Mouse (Mus musculus) MN1 (cell line): ENCODE measurements around the gene Sectm1b.
A peak's percentile ranks its signal among the peaks of the same experiment; 100 is the strongest.
"Not testable (repeated sequence)": the region's sequence is repeated elsewhere in the genome, so short reads cannot be mapped to it uniquely, and the experiment has no call there.

Experiments
- DNase-seq: peaks from one replicate; pipeline ENCODE4 v3.0.0-alpha.2; 2016; ENCODE audit warnings: low spot score

Sectm1b gene

DNA sequence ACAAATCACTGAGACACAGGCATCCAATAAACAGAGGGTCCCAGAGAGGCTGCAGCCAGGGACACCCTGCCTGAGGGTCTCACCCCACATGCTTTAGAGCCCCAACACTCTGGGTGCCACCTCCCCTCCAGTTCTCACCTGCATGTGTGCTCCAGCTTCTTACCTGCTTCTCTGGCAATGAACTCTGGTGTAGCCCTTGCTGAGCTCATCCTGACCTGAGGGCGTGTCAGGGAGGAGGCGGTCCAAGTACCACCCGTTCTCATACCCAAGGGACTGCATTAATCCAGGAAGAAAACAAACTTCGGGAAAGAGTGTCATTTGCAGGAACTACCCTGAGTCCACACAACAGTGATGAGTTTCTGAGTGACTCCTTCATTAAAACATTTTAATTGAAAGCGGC lies at the start of gene Sectm1b:
TSS of gene Sectm1b (minus strand) at position 191 of the 400 bp plus-strand sequence.
- DNase-seq: no peak

DNA sequence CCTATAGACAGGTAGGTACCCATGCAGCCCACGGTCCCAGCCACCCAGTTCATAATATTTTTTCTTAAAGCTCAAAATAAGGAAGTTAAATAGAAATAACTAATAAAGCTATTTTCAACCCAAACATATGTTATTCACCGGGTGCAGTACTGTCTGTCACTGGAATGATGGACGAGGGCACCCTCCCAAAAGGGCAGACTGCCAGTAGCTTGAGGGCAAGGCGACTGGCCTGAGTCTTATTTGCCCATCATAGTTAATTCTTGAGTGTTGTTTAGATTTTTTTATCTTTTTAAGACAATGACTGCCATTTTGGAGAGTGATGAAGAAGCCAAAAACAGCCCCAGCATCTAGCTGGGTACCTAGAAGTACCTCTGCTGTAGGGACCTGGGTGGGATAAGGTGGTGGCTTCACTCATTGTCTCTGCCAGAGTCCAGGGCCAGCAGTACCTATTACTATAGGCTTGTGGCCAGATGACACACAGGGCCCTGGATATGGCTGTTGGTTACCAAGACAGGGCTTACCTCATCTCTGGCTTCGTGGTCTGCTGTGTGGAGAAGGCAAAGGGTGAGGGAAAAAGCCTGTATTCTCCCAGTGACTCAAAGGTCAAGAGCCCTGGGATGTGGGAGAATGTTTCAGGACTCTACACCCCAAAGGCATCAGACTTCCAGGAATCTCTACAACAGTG lies 48.9 kb upstream of the Sectm1b start:
- DNase-seq: no peak

DNA sequence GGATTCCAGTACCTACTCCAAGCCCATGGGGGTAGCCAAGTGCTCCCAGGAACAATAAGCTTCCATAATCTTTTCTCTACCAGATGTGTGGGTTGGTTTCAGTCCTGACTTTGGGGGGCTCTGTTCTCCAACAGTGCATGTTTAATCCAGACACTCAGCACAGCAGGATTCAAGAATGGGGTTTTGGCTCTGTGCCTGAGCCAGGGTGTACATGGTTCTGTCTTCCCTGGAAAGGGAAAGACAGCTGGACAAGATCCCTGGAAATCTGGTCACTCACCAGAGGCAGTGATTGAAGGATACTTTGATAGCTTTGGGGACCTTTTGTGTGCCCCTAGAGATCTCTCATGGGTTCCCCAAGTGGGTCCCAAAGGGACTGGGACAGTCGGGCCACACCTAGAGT lies 48.2 kb upstream of the Sectm1b start:
- no peak for DNase-seq

- DNase-seq: no peak
These were observed 47.7 kb upstream of the Sectm1b start for GRCm38 (mm10) chr11:121111051-121111450.

GRCm38 (mm10) chr11:121109986-121110385 lies 46.6 kb upstream of the Sectm1b start:
- peak; percentile 93 for DNase-seq

DNA sequence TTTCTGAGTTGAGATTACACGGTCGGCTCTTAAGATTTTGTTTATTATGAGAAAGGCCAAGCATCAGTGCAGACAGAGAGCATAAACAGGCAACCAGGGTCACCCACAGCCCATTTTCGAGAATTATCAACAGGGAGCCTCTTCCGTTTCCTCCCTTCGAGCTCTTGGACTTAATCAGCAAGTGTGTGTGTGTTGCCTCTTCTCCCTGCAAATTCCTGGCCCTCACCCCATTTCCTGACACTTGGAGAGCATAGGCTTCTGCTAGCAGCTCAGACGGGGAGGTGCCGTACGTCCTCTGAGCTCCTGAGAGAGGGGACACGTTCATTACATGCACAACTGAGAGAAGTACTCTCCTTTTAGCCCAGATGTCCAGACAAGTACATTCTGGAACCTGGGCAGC lies 44.7 kb upstream of the Sectm1b start:
- DNase-seq: no peak

DNA sequence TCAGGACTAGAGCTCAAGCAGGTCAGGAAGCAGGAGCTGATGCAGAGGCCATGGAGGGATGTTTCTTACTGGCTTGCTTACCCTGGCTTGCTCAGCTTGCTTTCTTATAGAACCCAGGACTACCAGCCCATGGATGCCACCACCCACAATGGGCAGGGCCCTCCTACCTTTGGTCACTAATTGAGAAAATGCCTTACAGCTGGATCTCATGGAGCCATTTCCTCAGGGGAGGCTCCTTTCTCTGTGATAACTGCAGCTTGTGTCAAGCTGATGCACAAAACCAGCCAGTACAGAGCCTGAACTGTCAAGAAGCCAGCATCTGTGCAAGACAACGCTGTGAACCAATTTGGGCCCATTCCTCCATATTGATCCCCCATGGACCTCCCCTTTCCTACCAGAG lies 43.9 kb upstream of the Sectm1b start:
- DNase-seq: not testable (repeated sequence)

DNA sequence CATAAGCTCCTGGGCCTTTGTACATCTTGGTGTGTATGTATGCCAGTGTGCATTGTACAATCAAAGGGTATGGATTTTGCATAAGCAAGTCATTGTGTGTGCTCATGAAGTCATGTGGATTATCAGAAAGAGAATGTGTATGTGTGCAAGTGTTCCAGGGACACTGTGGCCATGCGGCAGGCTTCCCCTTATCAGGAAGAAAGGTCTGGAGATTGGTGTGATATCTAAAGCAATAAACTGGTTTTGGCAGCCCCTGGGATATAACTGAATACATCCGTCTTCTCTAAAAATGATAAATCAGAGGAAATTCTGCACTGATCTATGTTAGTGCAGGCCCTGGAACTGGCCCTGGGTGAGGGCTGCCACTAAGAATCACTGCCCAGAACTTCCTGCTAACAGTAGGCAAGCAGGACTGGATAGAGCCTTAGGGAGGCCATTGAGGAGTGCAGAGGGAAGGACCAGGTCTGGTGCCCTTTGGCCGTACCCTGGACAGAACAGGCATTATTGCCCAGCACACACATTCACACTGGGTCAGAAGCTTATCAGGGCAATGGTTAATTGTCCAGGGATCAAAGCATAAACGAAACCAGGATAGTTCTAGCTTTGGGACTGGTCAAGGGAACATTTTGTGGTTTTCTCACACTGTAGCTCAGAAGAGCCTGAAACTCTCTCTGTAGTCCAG lies 37.9 kb upstream of the Sectm1b start:
- DNase-seq: no peak

- no peak for DNase-seq
These were observed 37.3 kb upstream of the Sectm1b start for GRCm38 (mm10) chr11:121100692-121101091.

DNA sequence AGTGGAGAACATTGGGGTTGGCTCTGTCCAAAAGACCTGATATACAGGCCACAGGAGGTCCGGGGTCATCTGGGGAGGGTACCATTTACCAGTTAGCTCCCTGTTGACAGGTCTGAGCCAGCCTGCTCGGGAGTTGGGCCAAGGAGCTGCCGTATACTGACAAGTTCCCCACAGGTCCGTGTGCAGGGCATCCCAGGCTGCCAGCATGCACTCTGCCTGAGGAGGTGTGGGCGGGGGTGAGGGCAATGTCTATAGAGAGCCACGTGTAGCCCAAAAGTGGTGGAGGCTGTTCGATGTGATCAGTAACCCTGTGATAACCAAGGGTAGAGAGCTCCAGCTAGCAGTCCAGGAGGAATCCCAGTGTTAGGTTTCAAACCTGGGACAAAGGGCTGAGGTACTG lies 36.4 kb upstream of the Sectm1b start:
- DNase-seq: no peak

- DNase-seq: no peak
These were observed 29.5 kb upstream of the Sectm1b start for GRCm38 (mm10) chr11:121092606-121093585.

DNA sequence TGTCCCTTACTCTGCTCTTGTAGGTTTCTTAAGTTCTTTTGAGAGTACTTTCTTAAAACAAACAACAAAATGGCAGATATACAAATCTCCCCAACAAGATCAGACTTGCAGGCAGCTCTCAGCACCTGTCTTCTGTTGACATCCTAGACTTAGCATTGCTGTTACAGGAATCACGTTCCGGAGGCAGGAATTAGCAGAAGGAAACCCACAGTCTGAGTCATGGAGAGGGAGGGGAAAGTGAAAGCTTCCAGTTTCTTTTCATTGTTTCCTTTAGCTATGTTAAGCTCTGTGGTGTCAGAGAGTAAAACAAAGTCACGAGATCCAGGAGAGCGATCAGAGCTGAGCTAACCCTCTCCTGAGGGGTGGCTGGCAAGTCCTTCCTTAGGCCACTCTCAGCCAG lies 27.6 kb upstream of the Sectm1b start:
- no peak for DNase-seq

DNA sequence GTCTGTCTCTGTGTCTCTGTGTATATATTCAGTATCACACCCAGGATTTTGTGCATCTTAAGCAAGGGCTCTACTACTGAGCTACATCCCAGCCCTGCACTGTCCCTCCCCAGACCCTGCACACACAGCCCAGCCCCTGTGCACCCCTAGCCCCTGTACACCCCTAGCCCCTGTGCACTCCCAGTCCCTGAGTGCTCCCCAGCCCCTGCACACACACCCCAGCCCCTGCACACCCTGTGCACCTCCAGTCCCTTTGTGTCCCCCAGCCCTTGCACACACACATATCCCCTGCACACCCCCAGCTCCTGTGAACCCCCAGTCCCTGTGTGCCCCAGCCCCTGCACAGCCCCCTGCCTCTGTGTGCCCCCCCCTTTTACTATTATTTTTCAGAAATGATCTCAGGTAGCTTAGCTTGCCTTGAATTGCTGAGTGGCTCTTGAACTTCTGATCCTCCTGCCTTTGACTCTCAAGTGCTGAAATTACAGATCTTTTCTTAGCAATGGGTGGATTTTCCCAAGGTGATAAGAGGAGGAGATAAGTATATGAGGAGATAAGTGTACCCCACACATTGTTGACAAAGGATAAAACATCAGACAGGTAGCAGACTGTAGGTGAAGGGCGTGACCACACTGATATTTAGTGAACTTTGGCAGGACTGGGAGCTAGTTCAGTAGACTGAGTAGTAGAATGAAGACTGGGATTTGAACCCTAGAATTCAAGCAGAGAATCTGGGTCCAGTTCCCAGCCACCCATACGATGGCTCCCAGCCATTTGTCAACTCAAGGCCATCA lies 26.6 kb upstream of the Sectm1b start:
- DNase-seq: no peak

GRCm38 (mm10) chr11:121088997-121089396 lies 25.6 kb upstream of the Sectm1b start:
- DNase-seq: no peak

DNA sequence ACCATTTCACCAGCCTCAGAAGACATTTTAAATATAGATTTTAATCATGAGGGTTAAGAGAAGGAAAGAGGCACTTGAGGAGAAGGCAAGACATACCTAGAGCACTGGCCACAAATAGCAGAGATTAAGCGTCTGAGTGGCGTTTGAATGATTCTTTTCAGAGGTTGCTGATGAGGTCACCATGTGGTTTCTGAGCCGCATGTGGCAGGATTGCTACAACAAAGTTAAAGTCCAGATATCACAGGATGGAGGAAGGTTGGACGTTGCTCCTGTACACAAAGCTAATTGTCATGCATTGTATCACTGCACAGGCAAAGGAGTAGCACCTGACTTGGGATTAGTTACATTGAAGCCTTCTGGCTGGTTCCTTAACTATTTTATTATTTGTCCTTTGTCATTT lies 22.9 kb upstream of the Sectm1b start:
- no peak for DNase-seq

- DNase-seq: no peak
These were observed 21.8 kb upstream of the Sectm1b start for GRCm38 (mm10) chr11:121085181-121085580.

- no peak for DNase-seq
These were observed 19.6 kb upstream of the Sectm1b start for GRCm38 (mm10) chr11:121082857-121083500.

DNA sequence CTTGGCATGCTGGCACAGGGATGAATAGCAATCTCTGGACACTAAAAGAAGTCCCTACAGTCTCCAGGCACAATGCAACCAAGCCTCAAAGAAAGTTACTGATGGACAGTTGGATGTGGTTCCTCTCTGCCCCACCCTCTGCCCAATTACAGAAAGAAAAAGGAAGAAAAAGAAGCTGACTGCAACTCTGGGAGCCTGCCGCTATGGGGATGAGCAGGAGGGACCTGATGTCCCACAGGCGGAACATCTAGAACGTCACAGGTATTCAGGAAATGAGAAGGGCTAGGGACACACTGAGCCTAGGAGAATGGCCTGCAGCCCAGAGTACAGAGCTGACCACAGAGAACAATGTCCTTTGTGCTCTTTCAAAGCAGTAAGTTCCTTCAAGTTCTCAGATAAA lies 18.9 kb upstream of the Sectm1b start:
- no peak for DNase-seq

GRCm38 (mm10) chr11:121081120-121081519 lies 17.8 kb upstream of the Sectm1b start, which contains the start of gene Sectm1a:
Gene Sectm1a, minus strand, starts transcription at chr11:121081220.
- no peak for DNase-seq

DNA sequence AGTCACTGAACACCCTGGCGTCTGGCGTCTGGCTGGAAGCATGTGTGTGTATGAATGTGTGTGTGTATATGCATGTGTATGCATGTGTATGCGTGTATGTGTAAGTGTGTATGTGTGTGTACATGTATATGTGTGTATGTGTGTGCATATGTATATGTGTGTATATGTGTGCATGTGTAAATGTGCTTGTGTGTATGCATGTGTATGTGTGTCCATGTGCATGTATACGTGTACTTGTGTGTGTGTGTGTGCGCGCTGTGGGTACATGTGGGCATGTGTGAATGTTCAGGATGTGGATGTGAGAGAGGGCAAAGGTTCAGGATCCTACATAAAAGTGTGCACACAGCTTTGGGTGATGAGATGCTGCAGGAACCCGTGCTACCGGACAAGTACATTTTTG lies 17.0 kb upstream of the Sectm1b start:
- DNase-seq: no peak

GRCm38 (mm10) chr11:121075655-121076054 lies 12.3 kb upstream of the Sectm1b start:
- no peak for DNase-seq
